Mouse (Mus musculus): Measurements from ENCODE around the gene Lrrc51.
"Not testable (repeated sequence)": the region's sequence is repeated elsewhere in the genome, so short reads cannot be mapped to it uniquely, and the experiment has no call there.

Lrrc51 gene

DNA sequence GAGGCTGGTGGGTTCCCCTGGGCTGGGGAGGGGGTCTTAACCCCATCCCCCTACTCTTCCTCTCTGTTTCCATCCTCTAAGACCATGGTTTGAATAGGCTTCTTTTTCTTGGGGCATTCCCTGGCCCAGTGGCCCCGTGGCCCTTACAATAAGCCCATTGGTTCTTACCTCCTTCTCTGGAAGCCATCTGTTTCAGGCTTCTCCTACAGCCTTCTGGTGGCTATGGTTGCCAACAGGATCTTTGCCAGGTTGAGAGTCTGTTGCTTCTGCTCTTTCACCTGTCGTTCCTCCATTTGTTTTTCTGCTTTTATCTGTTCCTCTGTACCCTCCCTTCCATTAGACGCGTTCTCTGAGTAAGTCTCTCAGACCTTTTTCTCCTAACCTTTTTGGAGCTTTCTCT lies 3.9 kb upstream of the Lrrc51 start:
- no peak for DNase-seq

DNA sequence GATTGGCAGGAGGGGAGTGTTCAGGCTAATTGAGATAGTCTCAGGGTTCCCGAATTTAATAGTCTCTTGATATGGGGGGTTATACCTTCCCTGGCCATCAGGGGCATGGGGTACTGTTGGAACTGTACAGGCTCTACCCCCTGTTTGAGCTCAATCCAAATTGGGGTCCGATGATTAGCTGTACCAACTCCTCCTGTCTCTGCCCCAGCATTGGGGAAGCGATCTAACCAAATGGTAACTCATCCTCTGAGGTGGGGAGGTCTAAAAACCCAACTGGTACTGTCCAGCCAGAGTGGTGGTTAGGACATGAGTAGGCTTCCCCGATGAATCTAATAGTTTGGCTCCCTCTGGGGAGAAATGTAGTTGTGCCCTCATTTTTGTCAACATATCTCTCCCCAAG lies 3.3 kb upstream of the Lrrc51 start:
- no peak for DNase-seq

DNA sequence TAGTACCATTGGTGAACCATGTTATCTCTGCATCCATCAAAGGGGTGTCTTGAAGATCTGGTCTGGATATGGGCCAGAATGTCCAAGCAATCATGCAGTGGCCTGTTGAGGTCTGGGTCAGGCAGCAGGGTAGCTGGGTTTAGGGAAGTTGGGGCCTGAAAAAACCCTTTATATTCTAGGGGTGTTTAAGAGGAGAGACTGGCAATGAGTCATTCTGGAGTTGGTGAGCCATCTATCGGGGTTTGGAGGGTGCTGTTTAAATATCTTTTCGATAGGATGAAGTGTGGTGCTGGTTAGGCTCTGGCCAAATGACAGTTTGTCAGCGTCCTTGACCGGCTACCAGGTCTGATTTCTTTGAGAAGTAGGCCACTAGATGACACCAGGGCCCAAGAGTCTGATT lies 2.3 kb upstream of the Lrrc51 start:
- no peak for DNase-seq

GRCm38 (mm10) chr7:101933300-101933699 lies 395 bp downstream of the Lrrc51 start:
- DNase-seq, result peak; percentile 90

- DNase-seq, result no peak
Measured at GRCm38 (mm10) chr7:101932551-101932950, 1.1 kb downstream of the Lrrc51 start.

DNA sequence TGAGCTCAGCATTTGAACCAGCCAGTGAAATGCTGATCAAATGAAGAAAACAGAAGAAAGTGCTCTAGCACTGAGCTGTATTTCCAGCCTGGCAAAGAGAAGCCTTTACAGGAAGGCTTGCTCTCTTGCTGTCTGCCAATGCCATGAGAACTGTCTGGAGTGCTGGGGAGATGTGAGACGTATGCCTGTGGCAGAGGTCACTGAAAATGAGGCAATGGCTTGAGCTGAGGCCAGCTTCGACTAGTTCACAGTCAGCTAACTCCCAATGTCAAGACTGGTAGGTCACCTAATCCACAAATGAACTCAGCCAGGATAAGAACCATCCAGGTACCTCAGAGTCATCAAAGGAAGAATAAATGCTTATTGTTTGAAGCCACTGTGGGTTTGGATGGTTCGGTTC lies 5.6 kb downstream of the Lrrc51 start:
- DNase-seq, result peak; percentile 92

- DNase-seq, result not testable (repeated sequence)
Measured at GRCm38 (mm10) chr7:101925892-101926291, 7.8 kb downstream of the Lrrc51 start.

- DNase-seq, result peak; percentile 92
Measured at GRCm38 (mm10) chr7:101918071-101918470, 15.6 kb downstream of the Lrrc51 start.

GRCm38 (mm10) chr7:101911982-101912381 lies 21.7 kb downstream of the Lrrc51 start:
- DNase-seq, result no peak

- DNase-seq, result peak; percentile 96
Measured at GRCm38 (mm10) chr7:101910138-101910537, 23.6 kb downstream of the Lrrc51 start.

GRCm38 (mm10) chr7:101908367-101908766 lies 25.3 kb downstream of the Lrrc51 start:
- DNase-seq, result peak; percentile 97

DNA sequence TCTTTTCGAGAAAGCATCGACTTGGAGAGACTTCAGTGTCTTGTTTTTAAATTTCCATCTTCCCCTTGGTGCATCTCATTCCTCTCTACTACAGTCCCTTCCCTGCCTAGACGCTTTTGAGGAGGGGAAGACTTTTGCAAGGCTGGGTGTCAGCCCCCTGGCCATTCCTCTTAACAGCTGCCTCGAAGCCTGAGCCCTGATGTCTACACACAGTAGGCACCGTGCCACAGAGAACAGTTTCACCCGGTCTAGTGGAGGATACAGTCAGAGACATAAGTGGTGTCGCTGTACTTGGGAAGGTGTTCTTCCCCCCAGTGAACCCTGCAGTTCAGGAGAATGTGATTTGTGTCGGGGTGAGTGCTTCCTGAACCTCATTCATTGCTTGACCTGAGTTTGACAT lies 27.0 kb downstream of the Lrrc51 start:
- peak; percentile 91 for DNase-seq

GRCm38 (mm10) chr7:101906287-101906681 lies 27.4 kb downstream of the Lrrc51 start, which contains the start of gene Tomt:
Gene Tomt (minus strand): TSS chr7:101906359.
- no peak for DNase-seq

- peak; percentile 100 for DNase-seq
Measured at GRCm38 (mm10) chr7:101905561-101906286, 28.0 kb downstream of the Lrrc51 start, which contains the start of gene Lamtor1. Gene Lamtor1 (plus strand): TSS chr7:101905904.

- no peak for DNase-seq
Measured at GRCm38 (mm10) chr7:101902846-101903245, 30.8 kb downstream of the Lrrc51 start.

DNA sequence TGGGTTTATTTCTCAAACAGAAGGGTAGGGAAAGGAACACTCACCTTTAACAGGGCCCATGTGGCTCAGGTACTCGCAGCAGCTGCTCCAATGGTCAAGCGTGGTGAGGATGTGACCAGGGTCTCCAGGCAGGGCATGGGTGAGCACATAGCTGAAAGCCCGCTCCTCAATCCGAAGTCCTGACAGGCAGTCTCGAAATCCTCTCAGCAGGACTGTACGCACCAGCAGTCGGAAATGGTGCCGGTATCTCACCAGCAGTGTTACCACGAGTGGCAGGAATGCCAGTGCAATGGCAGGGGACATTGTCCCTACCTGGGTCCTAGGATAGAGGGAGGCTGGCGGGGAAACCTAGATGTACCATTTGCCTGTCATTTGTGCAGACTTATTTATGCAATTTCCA lies 31.7 kb downstream of the Lrrc51 start:
- peak; percentile 90 for DNase-seq

DNA sequence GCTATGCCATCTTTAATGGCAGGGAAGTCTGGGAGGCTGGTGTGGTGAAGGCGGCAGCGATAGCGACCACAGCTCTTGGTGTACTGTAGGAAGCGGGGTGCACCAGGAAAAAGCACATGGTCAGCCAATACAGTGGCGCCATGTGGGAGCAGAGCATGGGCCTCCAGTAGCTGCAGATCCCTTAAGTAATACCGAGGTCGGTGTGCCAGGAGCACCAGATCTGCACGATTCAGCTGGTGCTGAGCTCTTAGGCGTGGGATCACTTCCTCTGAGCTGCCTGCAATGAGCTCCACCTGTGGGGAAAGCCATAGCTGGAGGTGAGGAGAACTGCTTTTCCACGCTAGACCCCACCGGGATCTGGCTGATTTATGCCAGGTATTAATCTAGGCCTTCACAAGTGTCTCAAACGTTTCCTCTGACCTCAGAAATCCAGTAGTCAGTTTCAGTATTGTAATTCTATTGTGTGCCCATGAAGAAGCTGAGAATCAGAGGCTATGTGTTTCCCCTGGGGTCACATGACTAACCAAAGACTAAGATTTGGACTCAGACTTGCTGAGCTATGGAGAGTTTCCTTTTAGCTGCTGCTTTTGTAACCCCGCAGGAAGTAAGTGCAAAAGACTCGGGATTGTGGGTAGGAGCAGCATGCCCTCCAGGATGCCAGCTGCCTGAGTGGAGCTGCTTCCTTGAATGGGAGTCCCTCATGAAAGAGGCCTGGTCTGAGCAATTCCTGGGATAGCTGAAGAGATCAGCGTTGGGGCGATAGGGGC lies 33.2 kb downstream of the Lrrc51 start:
- DNase-seq, result peak; percentile 97

DNA sequence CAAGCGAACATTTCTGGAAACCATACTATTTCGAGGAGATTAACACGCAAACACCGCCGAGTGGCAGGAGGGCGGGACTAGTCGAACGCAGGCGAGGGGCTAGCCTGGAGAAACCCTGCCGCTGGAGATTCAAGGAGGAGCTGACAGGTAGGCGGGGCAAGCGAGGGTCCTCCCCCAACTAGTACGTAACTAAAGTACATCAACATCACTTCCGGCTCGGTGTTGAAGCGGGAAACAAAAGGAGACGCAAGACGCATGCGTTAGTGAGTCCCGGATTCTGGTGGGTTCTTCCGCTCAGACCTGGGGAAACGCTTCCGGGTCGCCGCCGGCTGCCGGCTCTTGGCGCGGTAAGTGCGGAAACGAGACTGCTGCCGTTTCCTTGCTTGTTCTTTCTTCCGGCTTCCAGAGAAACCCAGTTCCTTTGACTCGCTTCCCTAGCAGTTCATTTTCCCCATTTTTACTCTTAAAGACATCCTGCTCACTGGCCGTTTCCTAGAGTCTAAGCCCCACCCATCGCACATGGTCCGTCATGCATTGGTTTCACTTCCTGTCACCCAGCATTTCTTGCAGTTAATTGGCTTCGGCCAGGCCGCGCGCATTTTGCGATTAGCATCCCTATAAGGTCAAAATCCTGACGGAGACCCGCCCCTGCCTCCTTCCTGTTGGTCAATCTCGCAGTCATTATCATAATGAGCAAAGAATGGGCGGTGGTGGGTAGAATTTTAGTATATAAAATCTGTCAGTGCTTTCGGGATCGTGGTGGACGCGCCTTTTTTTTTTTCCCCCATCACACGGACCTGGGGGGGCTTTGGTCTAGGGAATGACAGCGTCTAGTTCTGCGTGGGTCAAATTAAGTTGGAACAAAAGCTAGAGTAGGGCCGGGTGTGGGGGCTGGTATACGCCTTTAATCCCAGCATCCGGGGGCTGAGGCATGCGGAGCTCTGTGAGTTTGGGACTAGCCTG lies 37.3 kb downstream of the Lrrc51 start:
- DNase-seq, result peak; percentile 100

DNA sequence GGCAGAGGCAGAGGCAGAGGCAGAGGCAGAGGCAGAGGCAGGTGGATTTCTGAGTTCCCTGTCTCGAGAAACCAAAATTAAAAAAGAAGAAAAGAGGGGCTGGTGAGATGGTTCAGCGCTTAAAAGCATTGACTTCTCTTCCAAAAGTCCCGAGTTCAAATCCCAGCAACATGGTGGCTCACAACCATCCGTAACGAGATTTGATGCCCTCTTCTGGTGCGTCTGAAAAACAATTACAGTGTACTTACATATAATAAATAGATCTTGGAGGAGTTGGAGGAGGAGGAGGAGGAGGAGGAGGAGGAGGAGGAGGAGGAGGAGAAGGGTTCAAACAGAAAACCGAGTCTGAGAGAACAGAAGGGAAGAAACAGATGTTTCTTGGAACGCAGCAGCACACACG lies 38.0 kb downstream of the Lrrc51 start:
- no peak for DNase-seq

- no peak for DNase-seq
Measured at GRCm38 (mm10) chr7:101888460-101888859, 45.2 kb downstream of the Lrrc51 start.

GRCm38 (mm10) chr7:101886274-101886673 lies 47.4 kb downstream of the Lrrc51 start:
- DNase-seq, result no peak

GRCm38 (mm10) chr7:101884160-101884559 lies 49.5 kb downstream of the Lrrc51 start:
- DNase-seq, result no peak

All from heart, adult 11 months (tissue).